10 mouse cellular contexts compared by ENCODE assay signal in genomic region chr10:86703375-86703774, GRCm38 (mm10). TPM values are rescaled to one million over a fixed set of nuclear protein-coding genes. Genes with fewer than 3 reads are reported as not detected.
DNase-seq lines count a peak whose midpoint lies in the region; ATAC-seq and TF ChIP-seq lines count a peak whose summit lies in the region.
"Had no signal": no experiment of that assay in that cellular context is flagged by ENCODE, and none has a peak within 500 bp of the region (broad histone marks: within the 10 kb centered on the region; RNA-seq: fewer than 3 reads in every experiment).

No protein-coding gene starts in this region.

- H3K36me3 ChIP-seq in heart, embryonic 10.5 days: peaks cover 57% of the 10 kb centered on the region
- H3K36me3 ChIP-seq in ES-E14 (ENCODE audit: control insufficient read depth, insufficient read depth, low read length, poor library complexity, severe bottlenecking) (peaks cover 48% of the 10 kb centered on the region), macrophage (ENCODE audit: inconsistent target) (peaks cover 50% of the 10 kb centered on the region)
- H3K36me3 ChIP-seq in hindbrain, embryonic 12.5 days: peaks cover 43% of the 10 kb centered on the region

- H3K4me2 ChIP-seq in hindbrain, embryonic 12.5 days (replicated peaks): peak overlapping the region; percentile 73

- in situ Hi-C loops in ES-E14 (cut with MboI; ENCODE audit: low sequenced_read_pairs in 2 of 2, unreplicated experiment in 2 of 2): no loop called here

- peak overlapping the region; percentile 98; the same call in 1 of the 2 replicates for H3K9ac ChIP-seq in ES-E14 (ENCODE audit: insufficient read depth, low read depth, low read length, poor library complexity, severe bottlenecking)
- H3K9ac ChIP-seq in hindbrain, embryonic 12.5 days: peak overlapping the region; percentile 90; the same call in 1 of the 2 replicates

- intact Hi-C loops in heart, postnatal 25 days (cut with DNase I): loop anchor here (10.0 kb wide), 1 partner anchor 369 kb away; no protein-coding TSS in a partner anchor

- peak overlapping the region; percentile 94 for H3K4me3 ChIP-seq in heart, embryonic 10.5 days
- H3K4me3 ChIP-seq in ES-E14 (ENCODE audit: insufficient read depth in 1 of 2, low read depth in 1 of 2, low read length in 2 of 2, poor library complexity in 1 of 2, severe bottlenecking in 1 of 2) (peak overlapping the region in 1 of 2 experiments; percentile 94; a peak in 2 of 4 replicates), macrophage (ENCODE audit: inconsistent target) (peak overlapping the region; percentile 95)
- peak overlapping the region; percentile 86 for H3K4me3 ChIP-seq in hindbrain, embryonic 12.5 days

- H3K27ac ChIP-seq in heart, embryonic 10.5 days: no peak overlapping the region
- H3K27ac ChIP-seq in ES-E14 (ENCODE audit: insufficient read depth, low read depth, low read length, poor library complexity, severe bottlenecking): no peak overlapping the region
- H3K27ac ChIP-seq in hindbrain, embryonic 12.5 days: no peak overlapping the region
- H3K27ac ChIP-seq in macrophage: no peak overlapping the region

- H3K9me3 ChIP-seq in heart, embryonic 10.5 days: no peaks in the 10 kb centered on the region
- no peaks in the 10 kb centered on the region for H3K9me3 ChIP-seq in ES-E14 (ENCODE audit: control insufficient read depth, insufficient read depth, low read depth, low read length)
- no peaks in the 10 kb centered on the region for H3K9me3 ChIP-seq in hindbrain, embryonic 12.5 days (replicated peaks)

- ATAC-seq in hindbrain, embryonic 12.5 days (ENCODE audit: low FRiP score): no peak

- 57% methylated on average over 4 of the region's 4 CpGs for WGBS in heart, embryonic 10.5 days
- WGBS in hindbrain, embryonic 12.5 days: 77% methylated on average over 4 of the region's 4 CpGs
- 82% methylated on average over 4 of the region's 4 CpGs for WGBS in macrophage (ENCODE audit: missing documents)

- no peak for DNase-seq in heart, embryonic 10.5 days (ENCODE audit: low spot score)
- DNase-seq in heart, postnatal 25 days (ENCODE audit: low spot score): no peak
- DNase-seq in ES-E14 (ENCODE audit: low read depth, low spot score): no peak
- DNase-seq in left cerebral cortex, adult 8-10 months (ENCODE audit: low spot score in 2 of 2): no peak
- no peak for DNase-seq in layer of hippocampus, adult 9-11 months
- no peak for DNase-seq in cerebellum, adult 11 months
- DNase-seq: B cell, adult 2 months; lung, postnatal 36 days had no signal

- H3K27me3 ChIP-seq in heart, embryonic 10.5 days (ENCODE audit: insufficient read depth, poor library complexity, severe bottlenecking): no peaks in the 10 kb centered on the region
- H3K27me3 ChIP-seq in hindbrain, embryonic 12.5 days: no peaks in the 10 kb centered on the region

- peaks cover 68% of the 10 kb centered on the region for H3K79me2 ChIP-seq in macrophage (ENCODE audit: inconsistent target)

- H3K4me1 ChIP-seq in heart, embryonic 10.5 days: peaks cover 39% of the 10 kb centered on the region
- peaks cover 0 to 4% of the 10 kb centered on the region in 2 experiments; a peak in 1 of 4 replicates for H3K4me1 ChIP-seq in ES-E14 (ENCODE audit: control insufficient read depth in 2 of 2, insufficient read depth in 2 of 2, low read length in 2 of 2, poor library complexity in 1 of 2)
- peaks cover 53% of the 10 kb centered on the region for H3K4me1 ChIP-seq in hindbrain, embryonic 12.5 days

TF ChIP-seq in ES-E14, 5 proteins besides CTCF, POLR2A, EP300 and RAD21:
- TF ChIP-seq CHD2 (IDR thresholded peaks at IDR 0.05; ENCODE audit: low read depth, low read length): no peak
- no peak for TF ChIP-seq MAFK (IDR thresholded peaks at IDR 0.05; ENCODE audit: insufficient read depth, low read depth, low read length)
- TF ChIP-seq ZNF384 (IDR thresholded peaks at IDR 0.05; ENCODE audit: low read depth, low read length): no peak
- TF ChIP-seq HCFC1 (IDR thresholded peaks at IDR 0.05; ENCODE audit: borderline replicate concordance, insufficient read depth, low read length): no peak
- no peak for TF ChIP-seq ZC3H11A (IDR thresholded peaks at IDR 0.05; ENCODE audit: borderline replicate concordance, low read depth, low read length)

RNA-seq across cellular contexts. Expression of gene Hsp90b1, which starts 1.9 kb away (rescaled TPM):
- polyA plus RNA-seq in heart, embryonic 10.5 days (2016; fragmentation: Nextera tagmentation; extraction: Ambion mirVana): 624 and 799 TPM in 2 replicates
- total RNA-seq in heart, postnatal 25 days (2021): 100 to 1,000 TPM; 341 to 452 TPM
- 876 and 957 TPM in 2 replicates for total RNA-seq in ES-E14 (2012; rRNA removed)
- 551 and 555 TPM in 2 replicates for polyA plus RNA-seq in hindbrain, embryonic 12.5 days (2016; fragmentation: Nextera tagmentation; extraction: Ambion mirVana)
- total RNA-seq in macrophage (2018; cell fraction: chromatin; rRNA removed): 100 to 1,000 TPM; 102 to 503 (median 232) TPM
- total RNA-seq in macrophage (2018; cell fraction: cytosol; rRNA removed): 100 to 1,000 TPM; 277 to 676 (median 467) TPM
- total RNA-seq in macrophage (2018; cell fraction: nucleus; rRNA removed): 1,000 to 10,000 TPM in 1 of 26 experiments, 100 to 1,000 TPM in 25; 158 to 1,088 (median 642) TPM
- polyA plus RNA-seq in macrophage (2018): 461 to 1,299 TPM (median 580 TPM) in 3 replicates
- total RNA-seq in left cerebral cortex, adult 8-10 months (2022): 100 to 1,000 TPM; 269 to 329 (median 300) TPM

RNA-seq across cellular contexts. Expression of gene Ttc41, which starts 2.2 kb away (rescaled TPM):
- 2.2 and 2.7 TPM in 2 replicates for polyA plus RNA-seq in heart, embryonic 10.5 days (2016; fragmentation: Nextera tagmentation; extraction: Ambion mirVana)
- total RNA-seq in heart, postnatal 25 days (2021): 1 to 10 TPM; 1.4 to 2.0 TPM
- total RNA-seq in ES-E14 (2012; rRNA removed): 1.1 and 1.6 TPM in 2 replicates
- polyA plus RNA-seq in hindbrain, embryonic 12.5 days (2016; fragmentation: Nextera tagmentation; extraction: Ambion mirVana): 2.6 and 3.4 TPM in 2 replicates
- 1 to 10 TPM; 1.4 to 8.2 (median 3.7) TPM for total RNA-seq in macrophage (2018; cell fraction: chromatin; rRNA removed)
- total RNA-seq in macrophage (2018; cell fraction: cytosol; rRNA removed): under 1 TPM; 0.11 to 0.77 (median 0.32) TPM
- 1 to 10 TPM in 24 of 26 experiments, under 1 TPM in 2; 0.63 to 6.8 (median 2.1) TPM for total RNA-seq in macrophage (2018; cell fraction: nucleus; rRNA removed)
- 0.20 to 0.50 TPM (median 0.33 TPM) in 3 replicates for polyA plus RNA-seq in macrophage (2018)
- 1 to 10 TPM; 1.1 to 2.6 (median 1.8) TPM for total RNA-seq in left cerebral cortex, adult 8-10 months (2022)
